Mouse (Mus musculus) heart, postnatal 0 days (tissue): ENCODE data around the gene Taco1.

ENCODE experiments used
- CTCF ChIP-seq: IDR thresholded peaks from 2 replicates; pipeline ENCODE4 v1.5.1; 2016; ENCODE audit warnings: antibody characterized with exemption, control low read depth, low read depth
- EP300 ChIP-seq: IDR thresholded peaks from 2 replicates; pipeline ENCODE4 v1.6.1; 2016; ENCODE audit warnings: antibody characterized with exemption, low read depth

DNA sequence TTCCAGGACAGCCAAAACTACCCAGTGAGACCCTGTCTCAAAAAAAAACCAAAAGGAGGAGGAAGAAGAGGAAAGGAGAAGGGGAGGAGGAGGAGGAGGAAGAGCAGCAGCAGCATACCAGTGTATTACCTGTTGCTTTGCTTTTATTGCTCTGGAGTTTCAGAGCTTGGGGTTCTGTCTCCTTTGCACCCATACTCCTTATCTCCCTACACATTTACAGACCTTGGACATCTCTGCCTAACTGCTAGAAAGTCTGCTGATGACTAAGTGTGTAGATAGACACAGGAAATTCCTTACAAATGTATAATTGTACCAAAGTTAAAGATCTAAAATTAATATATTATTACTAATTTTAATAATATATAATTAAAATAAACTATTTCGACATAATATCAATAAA, 20.6 kb upstream of the Taco1 start:
- TF ChIP-seq EP300, result no peak
- no peak for TF ChIP-seq CTCF
